Comparison of ENCODE assay signal across 8 mouse cellular contexts in the genomic region with DNA sequence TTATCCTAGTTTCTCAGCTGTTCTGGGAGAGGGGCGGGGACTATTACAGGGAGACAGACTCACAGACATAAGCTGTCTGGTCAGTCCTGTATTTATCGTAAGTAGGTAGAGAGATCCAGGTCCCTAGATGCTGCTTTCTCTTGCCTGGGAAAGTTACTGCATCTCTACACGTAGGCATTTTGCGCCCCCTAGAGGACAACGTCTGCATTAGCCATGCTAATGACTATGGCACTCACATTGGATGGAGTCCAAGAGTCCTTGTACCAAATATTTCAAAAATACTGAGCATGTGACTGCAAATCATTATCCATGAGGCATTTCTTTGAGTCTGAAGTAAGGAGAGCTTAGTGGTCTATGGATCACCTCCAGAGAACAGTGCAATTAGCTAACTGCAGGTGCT. TPM values are rescaled to one million over a fixed set of nuclear protein-coding genes. Genes with fewer than 3 reads are reported as not detected.
A peak's percentile ranks its signal among the peaks of the same experiment; 100 is the strongest.
DNase-seq lines count a peak whose midpoint lies in the region; ATAC-seq and TF ChIP-seq lines count a peak whose summit lies in the region.

No protein-coding gene starts in this region.

- no peaks in the 10 kb centered on the region for H3K36me3 ChIP-seq in heart, embryonic 10.5 days
- peaks cover 75% of the 10 kb centered on the region for H3K36me3 ChIP-seq in G1E (replicated peaks)

- WGBS in heart, embryonic 10.5 days: 19% methylated on average over 5 of the region's 5 CpGs

- no peak for ATAC-seq in G1E (ENCODE audit: extremely low read depth, insufficient number of reproducible peaks, low FRiP score, poor library complexity, severe bottlenecking)
- ATAC-seq in frontal cortex, adult (ENCODE audit: low TSS enrichment): peak; percentile 79

- TF ChIP-seq CTCF in G1E (IDR thresholded peaks at IDR 0.05; ENCODE audit: low read depth, low read length): peak; percentile 92

- H3K27ac ChIP-seq in heart, embryonic 10.5 days: no peak overlapping the region

- H3K9me3 ChIP-seq in heart, embryonic 10.5 days: no peaks in the 10 kb centered on the region
- no peaks in the 10 kb centered on the region for H3K9me3 ChIP-seq in G1E (replicated peaks)

- H3K4me3 ChIP-seq in heart, embryonic 10.5 days: no peak overlapping the region
- no peak overlapping the region for H3K4me3 ChIP-seq in G1E (ENCODE audit: low read depth, low read length)

- peak; percentile 80 for DNase-seq in heart, embryonic 10.5 days (ENCODE audit: low spot score)
- no peak for DNase-seq in heart, adult 9 months (ENCODE audit: low spot score in 2 of 2)
- peak; percentile 30 for DNase-seq in G1E (ENCODE audit: low spot score)
- DNase-seq in cerebellum, adult 11-12 months: peak; percentile 81
- DNase-seq in layer of hippocampus, adult 9-10 months (ENCODE audit: low spot score): peak; percentile 80
- DNase-seq in mesoderm, embryonic 11.5 days (ENCODE audit: low read depth, low spot score): peak; percentile 78
- peak; percentile 18 to 19 for DNase-seq in thymus, adult 18-20 months

- peaks cover 18% of the 10 kb centered on the region for H3K4me1 ChIP-seq in heart, embryonic 10.5 days
- H3K4me1 ChIP-seq in G1E (ENCODE audit: insufficient read depth, low read depth, low read length): peaks cover 5% of the 10 kb centered on the region; the same call in 1 of the 2 replicates

- 0 out of 2 replicates have a peak, but pooled peaks cover 3% of the 10 kb centered on the region for H3K27me3 ChIP-seq in heart, embryonic 10.5 days (ENCODE audit: insufficient read depth, poor library complexity, severe bottlenecking)
- H3K27me3 ChIP-seq in G1E (ENCODE audit: insufficient read depth, low read length): no peaks in the 10 kb centered on the region

RNA-seq across cellular contexts. Expression of a gene that starts 38.7 kb away (rescaled TPM):
- polyA plus RNA-seq in heart, embryonic 10.5 days (2016; fragmentation: Nextera tagmentation; extraction: Ambion mirVana): 0.12 and 0.14 TPM in 2 replicates
- total RNA-seq in G1E (2014; fragmentation: Nextera tagmentation) (14.5 and 19.0 TPM in 2 replicates), G1E (2017) (2.8 and 3.1 TPM in 2 replicates)
- 2.7 and 2.8 TPM in 2 replicates for polyA plus RNA-seq in G1E (2012)

RNA-seq across cellular contexts. Expression of a gene that starts 45.5 kb away (rescaled TPM):
- polyA plus RNA-seq in heart, embryonic 10.5 days (2016; fragmentation: Nextera tagmentation; extraction: Ambion mirVana): 119 and 176 TPM in 2 replicates
- 44.6 and 57.9 TPM in 2 replicates for total RNA-seq in G1E (2014; fragmentation: Nextera tagmentation)
- total RNA-seq in G1E (2017): 50.8 and 60.3 TPM in 2 replicates
- 9.8 and 12.7 TPM in 2 replicates for polyA plus RNA-seq in G1E (2012)

Comparison
In these comparisons a context has a peak if more than half of its experiments do, and no peak if none do; other contexts are left out.
1. DNase-seq: peak in heart, embryonic 10.5 days (single experiment), G1E (single experiment), cerebellum, adult 11-12 months (single experiment), layer of hippocampus, adult 9-10 months (single experiment), mesoderm, embryonic 11.5 days (single experiment) and thymus, adult 18-20 months (2 of 2); none in heart, adult 9 months (0 of 2).